Mouse (Mus musculus) MEL (cell line): ENCODE results near the gene Eloa. TPM values are rescaled to one million over a fixed set of nuclear protein-coding genes. Genes with fewer than 3 reads are reported as not detected.

ENCODE experiments used
- DNase-seq: peaks from one replicate; pipeline ENCODE4 v3.0.0; 2011; ENCODE audit warnings: low read depth, low spot score
- H3K27ac ChIP-seq: 2 replicates; pipeline ENCODE4 v1.5.1; 2012; ENCODE audit warnings: low read depth, mild to moderate bottlenecking, control low read depth, low read length, moderate library complexity; ENCODE audit not compliant: control insufficient read depth
- H3K27me3 ChIP-seq, 2 experiments: fragments of 150-350 bp in 1 of 2; sonication (generic) in 1 of 2; 2 replicates each; pipeline ENCODE4 v1.6.1; 2012; ENCODE audit warnings: low read length in 2 of 2, mild to moderate bottlenecking in 2 of 2, improper control_type of control experiment in 1 of 2, moderate library complexity in 1 of 2; ENCODE audit not compliant: insufficient read depth in 2 of 2, control insufficient read depth in 1 of 2
- H3K36me3 ChIP-seq, 2 experiments: 2 replicates each; pipeline ENCODE4 v1.6.1; 2012 to 2014; ENCODE audit warnings: low read length in 2 of 2, improper control_type of control experiment in 1 of 2, inconsistent platforms in 1 of 2, mild to moderate bottlenecking in 1 of 2; ENCODE audit not compliant: insufficient read depth in 2 of 2, control insufficient read depth in 1 of 2
- H3K4me1 ChIP-seq, 2 experiments: fragments of 150-350 bp in 1 of 2; sonication (generic) in 1 of 2; 2 replicates each; pipeline ENCODE4 v1.6.1; 2012; ENCODE audit warnings: low read length in 2 of 2, improper control_type of control experiment in 1 of 2, mild to moderate bottlenecking in 1 of 2; ENCODE audit not compliant: insufficient read depth in 2 of 2, control insufficient read depth in 1 of 2
- H3K4me3 ChIP-seq, 2 experiments: fragments of 150-350 bp in 1 of 2; sonication (generic) in 1 of 2; 2 replicates each; pipeline ENCODE4 v1.5.1; 2012; ENCODE audit warnings: low read depth in 2 of 2, low read length in 2 of 2, mild to moderate bottlenecking in 2 of 2, moderate library complexity in 2 of 2, control low read depth in 1 of 2, improper control_type of control experiment in 1 of 2; ENCODE audit not compliant: control insufficient read depth in 1 of 2, insufficient read depth in 1 of 2
- H3K79me2 ChIP-seq: 2 replicates; pipeline ENCODE4 v1.6.1; 2012; ENCODE audit warnings: mild to moderate bottlenecking, low read length, moderate library complexity; ENCODE audit not compliant: control insufficient read depth, poor library complexity, insufficient read depth
- H3K9ac ChIP-seq: 2 replicates; pipeline ENCODE4 v1.6.1; 2012; ENCODE audit warnings: low read depth, mild to moderate bottlenecking, control low read depth, low read length, moderate library complexity; ENCODE audit not compliant: control insufficient read depth, poor library complexity, severe bottlenecking
- H3K9me3 ChIP-seq: fragments of 150-350 bp; sonication (generic); replicated peaks from 2 replicates; pipeline ENCODE4 v1.6.1; 2012; ENCODE audit warnings: mild to moderate bottlenecking, low read length, improper control_type of control experiment, moderate library complexity; ENCODE audit not compliant: insufficient read depth
- CHD1 ChIP-seq: IDR thresholded peaks from 2 replicates; pipeline ENCODE4 v1.6.1; 2012; ENCODE audit warnings: low read depth, mild to moderate bottlenecking, inconsistent platforms, low read length, improper control_type of control experiment
- HCFC1 ChIP-seq: IDR thresholded peaks from 2 replicates; pipeline ENCODE4 v1.6.1; 2012; ENCODE audit warnings: low read depth, mild to moderate bottlenecking, inconsistent platforms, low read length, improper control_type of control experiment, moderate library complexity
- KAT2A ChIP-seq: conservative IDR thresholded peaks from 2 replicates; pipeline ENCODE4 v1.6.1; 2012; ENCODE audit warnings: low read depth, low read length, improper control_type of control experiment, inconsistent platforms
- MAX ChIP-seq: IDR thresholded peaks from 2 replicates; pipeline ENCODE4 v1.6.1; 2011; ENCODE audit warnings: low read length, improper control_type of control experiment
- MXI1 ChIP-seq: IDR thresholded peaks from 2 replicates; pipeline ENCODE4 v1.6.1; 2011; ENCODE audit warnings: mild to moderate bottlenecking, low read depth, low read length, improper control_type of control experiment
- POLR2A ChIP-seq, 2 experiments: IDR thresholded peaks; 2 replicates each; pipeline ENCODE4 v1.6.1; 2011 to 2012; ENCODE audit warnings: low read length in 2 of 2, mild to moderate bottlenecking in 2 of 2, control low read depth in 1 of 2, improper control_type of control experiment in 1 of 2, low read depth in 1 of 2, moderate library complexity in 1 of 2; ENCODE audit not compliant: control insufficient read depth in 1 of 2, insufficient read depth in 1 of 2, poor library complexity in 1 of 2
- POLR2AphosphoS2 ChIP-seq: IDR thresholded peaks from 2 replicates; pipeline ENCODE4 v1.6.1; 2011; ENCODE audit warnings: low read length, improper control_type of control experiment
- POLR2AphosphoS5 ChIP-seq: IDR thresholded peaks from 2 replicates; pipeline ENCODE4 v1.6.1; 2012; ENCODE audit warnings: low read depth, borderline replicate concordance, mild to moderate bottlenecking, inconsistent platforms, low read length, moderate library complexity, mixed read lengths
- RAD21 ChIP-seq: IDR thresholded peaks from 2 replicates; pipeline ENCODE4 v1.6.1; 2011; ENCODE audit warnings: mild to moderate bottlenecking, low read depth, low read length, improper control_type of control experiment
- RCOR1 ChIP-seq: IDR thresholded peaks from 2 replicates; pipeline ENCODE4 v1.6.1; 2012; ENCODE audit warnings: low read depth, mild to moderate bottlenecking, inconsistent platforms, low read length, improper control_type of control experiment
- SIN3A ChIP-seq: IDR thresholded peaks from 2 replicates; pipeline ENCODE4 v1.6.1; 2012; ENCODE audit warnings: low read length, improper control_type of control experiment, inconsistent platforms
- USF1 ChIP-seq: IDR thresholded peaks from 2 replicates; pipeline ENCODE4 v1.6.1; 2014; ENCODE audit warnings: low read depth, mild to moderate bottlenecking, inconsistent platforms, low read length, improper control_type of control experiment, moderate library complexity
- ZKSCAN1 ChIP-seq: IDR thresholded peaks from 2 replicates; pipeline ENCODE4 v1.6.1; 2012; ENCODE audit warnings: low read depth, mild to moderate bottlenecking, inconsistent platforms, low read length, improper control_type of control experiment, moderate library complexity
- ZMIZ1 ChIP-seq: IDR thresholded peaks from 2 replicates; pipeline ENCODE4 v1.6.1; 2012; ENCODE audit warnings: low read depth, mild to moderate bottlenecking, inconsistent platforms, low read length, improper control_type of control experiment, moderate library complexity
- polyA plus RNA-seq, 2 experiments: library from polyadenylated mRNA; stranded (reverse) in 1 of 2; unstranded in 1 of 2; fragments of >175 nt in 1 of 2; fragments of >200 nt in 1 of 2; gene quantifications; 2 replicates each; pipeline versions ENCODE4 v1.2.1 to v1.2.4; 2012; ENCODE audit warnings: low replicate concordance in 2 of 2, low read depth in 1 of 2; ENCODE audit not compliant: insufficient read length in 2 of 2, insufficient read depth in 1 of 2, missing spikeins in 1 of 2
- total RNA-seq: library from RNA; depleted of rRNA; stranded (reverse); fragments of 300-350 nt; gene quantifications from 2 replicates; pipeline ENCODE4 v1.2.3, GENCODE M21; 2012

Eloa gene
- total and polyA plus RNA-seq, 3 experiments, result 30.8 to 41.4 (median 34.1) TPM

GRCm38 (mm10) chr4:135986943-135987710 lies 34.4 kb downstream of the Eloa start, which contains the start of gene Pithd1 (continued):
- TF ChIP-seq KAT2A (no peak; the same call in 1 of the 2 replicates), ZKSCAN1 (no peak), POLR2A (IDR thresholded peaks at IDR 0.05; ENCODE audit: control insufficient read depth in 1 of 2, insufficient read depth in 1 of 2, low read depth in 1 of 2, low read length in 2 of 2, poor library complexity in 1 of 2) (peak; percentile 96 to 98), HCFC1 (peak; percentile 81)

- Histone ChIP-seq H3K4me1 (peaks cover 10 to 39% of the 10 kb centered on the region in 2 experiments), H3K27ac (peak overlapping the region; percentile 60)
- DNase-seq, result peak; percentile 56
Measured at GRCm38 (mm10) chr4:135986301-135986942, 35.1 kb downstream of the Eloa start.

GRCm38 (mm10) chr4:135985769-135986168 lies 35.8 kb downstream of the Eloa start:
- H3K27me3 ChIP-seq, result no peaks in the 10 kb centered on the region
- peaks cover 15 to 50% of the 10 kb centered on the region in 2 experiments for H3K36me3 ChIP-seq

More at GRCm38 (mm10) chr4:135986301-135986942, 35.1 kb downstream of the Eloa start:
- H3K9ac ChIP-seq, result peak overlapping the region; percentile 96
- no peaks in the 10 kb centered on the region for H3K27me3 ChIP-seq
- peaks cover 25% of the 10 kb centered on the region for H3K79me2 ChIP-seq
- H3K9me3 ChIP-seq, result no peaks in the 10 kb centered on the region
- H3K4me3 ChIP-seq, result peak overlapping the region; percentile 67 to 78
- TF ChIP-seq MAX, result 0 out of 2 replicates have a peak, but pooled peaks have one; percentile 9
- TF ChIP-seq SIN3A, result no peak
- TF ChIP-seq USF1, result no peak
- no peak for TF ChIP-seq POLR2AphosphoS5
- TF ChIP-seq POLR2AphosphoS2, result no peak
- peaks cover 15 to 44% of the 10 kb centered on the region in 2 experiments for H3K36me3 ChIP-seq

More at GRCm38 (mm10) chr4:135985769-135986168, 35.8 kb downstream of the Eloa start:
- no peak for TF ChIP-seq MAX
- TF ChIP-seq RCOR1, result no peak
- no peak for TF ChIP-seq SIN3A
- no peak for TF ChIP-seq ZMIZ1
- no peak for TF ChIP-seq CHD1
- no peak for TF ChIP-seq POLR2AphosphoS2
- no peak for TF ChIP-seq RAD21
- TF ChIP-seq MXI1, result no peak
- TF ChIP-seq, all 39 proteins: peak for 0
- peaks cover 25% of the 10 kb centered on the region for H3K79me2 ChIP-seq
- H3K27ac ChIP-seq, result peak overlapping the region; percentile 60
- no peaks in the 10 kb centered on the region for H3K9me3 ChIP-seq
- DNase-seq, result peak; percentile 34
- H3K4me1 ChIP-seq, result peaks cover 17 to 42% of the 10 kb centered on the region in 2 experiments
- H3K9ac ChIP-seq, result peak overlapping the region; percentile 96
- H3K4me3 ChIP-seq, result peak overlapping the region; percentile 67 to 78
